Mouse (Mus musculus): Measurements from ENCODE around the gene Gm7145. TPM values are rescaled to one million over a fixed set of nuclear protein-coding genes. Genes with fewer than 3 reads are reported as not detected.
"Not testable (repeated sequence)": the region's sequence is repeated elsewhere in the genome, so short reads cannot be mapped to it uniquely, and the experiment has no call there.

Gm7145 gene
- total RNA-seq (2014; rRNA removed; ENCODE audit: low replicate concordance) (not detected in 2 replicates), polyA plus RNA-seq (2015; fragmentation: Nextera tagmentation; extraction: Ambion mirVana) (not detected in 2 replicates)

DNA sequence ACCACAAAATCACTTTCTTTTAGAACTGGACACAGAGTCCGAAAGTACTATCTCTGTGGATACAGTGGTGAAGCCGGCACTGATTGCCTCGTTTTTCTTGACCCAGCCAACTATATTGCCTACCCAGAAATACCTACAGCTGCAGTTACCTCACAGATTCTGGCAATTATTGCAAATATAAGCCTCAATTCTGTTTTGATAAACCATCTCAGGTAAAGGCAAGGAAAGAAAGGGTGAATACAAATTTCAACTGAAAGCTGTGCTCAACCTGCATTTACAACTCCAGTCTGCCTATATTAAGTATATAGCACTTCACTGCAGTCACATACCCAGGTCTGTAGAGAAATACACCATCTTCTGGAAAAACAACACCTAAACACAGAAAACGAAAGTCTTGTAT lies at the start of gene Gm7145:
TSS of gene Gm7145 (plus strand) at position 301 of the 400 bp plus-strand sequence.
- TF ChIP-seq EP300 (IDR thresholded peaks at IDR 0.05; ENCODE audit: low read depth) (no peak), CTCF (IDR thresholded peaks at IDR 0.05; ENCODE audit: low read depth) (no peak)
- ATAC-seq (ENCODE audit: insufficient read depth, low read depth) = no peak
- Histone ChIP-seq H3K4me2 (ENCODE audit: low read depth, low read length) (no peak within 1 kb of the TSS), H3K9ac (replicated peaks; ENCODE audit: low read depth, low read length) (no peak within 1 kb of the TSS), H3K27me3 (ENCODE audit: control insufficient read depth, insufficient read depth, low read length) (no peaks in the 10 kb centered on the region), H3K36me3 (replicated peaks; ENCODE audit: control insufficient read depth, insufficient read depth, low read length) (no peaks in the 10 kb centered on the region), H3K9me3 (replicated peaks; ENCODE audit: control insufficient read depth, low read length) (no peaks in the 10 kb centered on the region), H3K27ac (ENCODE audit: low read depth) (no peak within 1 kb of the TSS), H3K4me1 (ENCODE audit: control insufficient read depth, insufficient read depth) (no peaks in the 10 kb centered on the region), H3K4me3 (ENCODE audit: low read depth, low read length) (no peak within 1 kb of the TSS)
- 53% methylated on average over 4 of the region's 4 CpGs for WGBS
- no peak for DNase-seq (ENCODE audit: low spot score)

DNA sequence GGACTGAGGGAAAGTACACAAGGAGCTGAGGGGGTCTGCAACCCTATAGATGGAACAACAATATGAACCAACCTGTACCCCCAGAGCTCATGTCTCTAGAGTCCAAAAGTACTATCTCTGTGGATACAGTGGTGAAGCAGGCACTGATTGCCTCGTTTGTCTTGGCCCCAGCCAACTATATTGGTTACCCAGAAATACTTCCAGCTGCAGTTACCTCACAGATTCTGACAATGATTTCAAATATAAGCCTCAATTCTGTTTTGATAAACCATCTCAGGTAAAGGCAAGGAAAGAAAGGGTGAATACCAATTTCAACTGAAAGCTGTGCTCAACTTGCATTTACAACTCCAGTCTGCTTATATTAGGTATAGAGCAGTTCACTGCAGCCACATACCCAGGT lies 38.0 kb upstream of the Gm7145 start, which contains the start of gene Gm28168:
TSS of gene Gm28168 (plus strand) at position 301 of the 400 bp plus-strand sequence.
- WGBS = 40% methylated on average over 1 of the region's 1 CpGs
- H3K4me1 ChIP-seq (ENCODE audit: control insufficient read depth, insufficient read depth); H3K4me2 ChIP-seq (ENCODE audit: low read depth, low read length); H3K36me3 ChIP-seq (replicated peaks; ENCODE audit: control insufficient read depth, insufficient read depth, low read length); H3K4me3 ChIP-seq (ENCODE audit: low read depth, low read length); ATAC-seq (ENCODE audit: insufficient read depth, low read depth); DNase-seq (ENCODE audit: low spot score); H3K27me3 ChIP-seq (ENCODE audit: control insufficient read depth, insufficient read depth, low read length); H3K27ac ChIP-seq (ENCODE audit: low read depth); H3K9ac ChIP-seq (replicated peaks; ENCODE audit: low read depth, low read length); H3K9me3 ChIP-seq (replicated peaks; ENCODE audit: control insufficient read depth, low read length): not testable (repeated sequence)

- not testable (repeated sequence) for H3K4me1 ChIP-seq (ENCODE audit: control insufficient read depth, insufficient read depth); H3K9me3 ChIP-seq (replicated peaks; ENCODE audit: control insufficient read depth, low read length); H3K9ac ChIP-seq (replicated peaks; ENCODE audit: low read depth, low read length); H3K4me3 ChIP-seq (ENCODE audit: low read depth, low read length); DNase-seq (ENCODE audit: low spot score); H3K4me2 ChIP-seq (ENCODE audit: low read depth, low read length); ATAC-seq (ENCODE audit: insufficient read depth, low read depth); H3K27me3 ChIP-seq (ENCODE audit: control insufficient read depth, insufficient read depth, low read length); H3K27ac ChIP-seq (ENCODE audit: low read depth); H3K36me3 ChIP-seq (replicated peaks; ENCODE audit: control insufficient read depth, insufficient read depth, low read length)
These were observed 38.1 kb downstream of the Gm7145 start for GRCm38 (mm10) chr1:118003876-118004275.

DNA sequence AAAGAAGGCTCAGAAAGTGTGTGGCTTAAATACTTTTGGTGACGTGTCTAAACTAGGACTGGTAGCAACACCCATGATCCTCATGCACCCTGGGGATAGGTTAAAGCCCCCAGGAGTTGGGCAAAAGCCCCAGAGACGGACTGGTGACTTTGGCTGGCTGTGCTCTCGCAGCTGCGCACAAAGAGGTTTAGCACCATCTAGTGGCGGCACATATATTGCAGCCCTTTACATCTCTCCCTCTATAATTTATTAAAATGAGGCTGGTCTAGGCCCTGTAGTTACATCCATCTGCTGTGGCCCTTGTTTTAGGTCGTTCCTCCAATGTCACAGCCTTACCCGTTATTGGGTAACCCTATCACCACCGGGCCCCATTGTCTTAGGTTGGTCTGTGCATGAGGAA lies 47.0 kb downstream of the Gm7145 start:
- H3K27ac ChIP-seq (ENCODE audit: low read depth); H3K36me3 ChIP-seq (replicated peaks; ENCODE audit: control insufficient read depth, insufficient read depth, low read length); H3K4me3 ChIP-seq (ENCODE audit: low read depth, low read length); ATAC-seq (ENCODE audit: insufficient read depth, low read depth); H3K27me3 ChIP-seq (ENCODE audit: control insufficient read depth, insufficient read depth, low read length); H3K9me3 ChIP-seq (replicated peaks; ENCODE audit: control insufficient read depth, low read length); H3K4me1 ChIP-seq (ENCODE audit: control insufficient read depth, insufficient read depth); H3K9ac ChIP-seq (replicated peaks; ENCODE audit: low read depth, low read length); H3K4me2 ChIP-seq (ENCODE audit: low read depth, low read length); DNase-seq (ENCODE audit: low spot score): not testable (repeated sequence)
- WGBS = 22% methylated on average over 8 of the region's 8 CpGs

Other genes with a start within 250 kb of the Gm7145 start
- gene B020011L13Rik, start 184.8 kb upstream of the Gm7145 start, total RNA-seq (2014; rRNA removed; ENCODE audit: low replicate concordance) = not detected in 2 replicates
- gene B020011L13Rik, start 184.8 kb upstream of the Gm7145 start, polyA plus RNA-seq (2015; fragmentation: Nextera tagmentation; extraction: Ambion mirVana) = not detected in 2 replicates
- not detected in 2 replicates for gene Gm28360, start 135.9 kb upstream of the Gm7145 start, total RNA-seq (2014; rRNA removed; ENCODE audit: low replicate concordance)
- not detected in 2 replicates for gene Gm28360, start 135.9 kb upstream of the Gm7145 start, polyA plus RNA-seq (2015; fragmentation: Nextera tagmentation; extraction: Ambion mirVana)
- not detected in 2 replicates for gene Gm28168, start 37.9 kb upstream of the Gm7145 start, total RNA-seq (2014; rRNA removed; ENCODE audit: low replicate concordance)
- gene Gm28168, start 37.9 kb upstream of the Gm7145 start, polyA plus RNA-seq (2015; fragmentation: Nextera tagmentation; extraction: Ambion mirVana) = not detected in 2 replicates
- gene Gm29106, start 210.6 kb downstream of the Gm7145 start, total RNA-seq (2014; rRNA removed; ENCODE audit: low replicate concordance) = not detected in 2 replicates
- gene Gm29106, start 210.6 kb downstream of the Gm7145 start, polyA plus RNA-seq (2015; fragmentation: Nextera tagmentation; extraction: Ambion mirVana) = 0.05 TPM in 1 of 2 replicates, not detected in the other

Measured in heart, postnatal 0 days (tissue).